Mouse (Mus musculus) hindbrain, postnatal 0 days (tissue): Measurements from ENCODE around the gene Phf24. TPM values are rescaled to one million over a fixed set of nuclear protein-coding genes. Genes with fewer than 3 reads are reported as not detected.

Experiments used
- ATAC-seq: fragments of 200-750 bp; cut with Nextera tagmentation; 2 replicates; pipeline ENCODE4 v1.8.0; 2017; ENCODE audit warnings: mild to moderate bottlenecking, moderate TSS enrichment, moderate library complexity
- DNase-seq: peaks from one replicate; pipeline ENCODE4 v3.0.0-alpha.2; 2015; ENCODE audit warnings: low spot score
- H3K27ac ChIP-seq: fragments of 300-500 bp; sonication (generic); 2 replicates; pipeline ENCODE4 v1.5.1; 2014; ENCODE audit warnings: mild to moderate bottlenecking
- H3K27me3 ChIP-seq: fragments of 300-500 bp; sonication (generic); 2 replicates; pipeline ENCODE4 v1.6.1; 2014; ENCODE audit warnings: low read length, mixed read lengths; ENCODE audit not compliant: insufficient read depth
- H3K36me3 ChIP-seq: fragments of 300-500 bp; sonication (generic); 2 replicates; pipeline ENCODE4 v1.6.1; 2014; ENCODE audit warnings: low read length, mixed read lengths; ENCODE audit not compliant: insufficient read depth
- H3K4me1 ChIP-seq: fragments of 300-500 bp; sonication (generic); 2 replicates; pipeline ENCODE4 v1.6.1; 2014; ENCODE audit warnings: antibody characterized with exemption, low read length, mixed read lengths; ENCODE audit not compliant: insufficient read depth
- H3K4me2 ChIP-seq: fragments of 300-500 bp; sonication (generic); 2 replicates; pipeline ENCODE4 v1.6.1; 2014; ENCODE audit warnings: low read depth, mild to moderate bottlenecking, low read length, moderate library complexity, mixed read lengths
- H3K4me3 ChIP-seq: fragments of 300-500 bp; sonication (generic); 2 replicates; pipeline ENCODE4 v1.5.1; 2014; ENCODE audit warnings: low read length
- H3K9ac ChIP-seq: fragments of 300-500 bp; sonication (generic); replicated peaks from 2 replicates; pipeline ENCODE4 v1.6.1; 2014; ENCODE audit warnings: mild to moderate bottlenecking, low read length, moderate library complexity, mixed read lengths
- H3K9me3 ChIP-seq: fragments of 300-500 bp; sonication (generic); 2 replicates; pipeline ENCODE4 v1.6.1; 2016; ENCODE audit warnings: low read length, mixed read lengths
- CTCF ChIP-seq: IDR thresholded peaks from 2 replicates; pipeline ENCODE4 v1.5.1; 2016; ENCODE audit warnings: antibody characterized with exemption, control low read depth, low read depth
- WGBS: fragments of 180-500 bp; shearing (Covaris S2); extraction: QIAGEN DNeasy Blood & Tissue Kit; methylation state at CpG from one replicate; pipeline ENCODE4 v1.1.7; 2014; 5-methylcytosine and 5-hydroxymethylcytosine counted together
- polyA plus RNA-seq: library from polyadenylated mRNA; unstranded; fragments of >200 nt; fragmentation: Nextera tagmentation; extraction: Ambion mirVana; gene quantifications from 2 replicates; pipeline ENCODE4 v1.2.1, GENCODE M21; 2015
- total RNA-seq: library from RNA; depleted of rRNA; stranded (reverse); fragments of >200 nt; gene quantifications from 2 replicates; pipeline ENCODE4 v1.2.3, GENCODE M21; 2014

The Phf24 gene
- total and polyA plus RNA-seq, 2 experiments from 2014 or later = 38.6 to 130 TPM

DNA sequence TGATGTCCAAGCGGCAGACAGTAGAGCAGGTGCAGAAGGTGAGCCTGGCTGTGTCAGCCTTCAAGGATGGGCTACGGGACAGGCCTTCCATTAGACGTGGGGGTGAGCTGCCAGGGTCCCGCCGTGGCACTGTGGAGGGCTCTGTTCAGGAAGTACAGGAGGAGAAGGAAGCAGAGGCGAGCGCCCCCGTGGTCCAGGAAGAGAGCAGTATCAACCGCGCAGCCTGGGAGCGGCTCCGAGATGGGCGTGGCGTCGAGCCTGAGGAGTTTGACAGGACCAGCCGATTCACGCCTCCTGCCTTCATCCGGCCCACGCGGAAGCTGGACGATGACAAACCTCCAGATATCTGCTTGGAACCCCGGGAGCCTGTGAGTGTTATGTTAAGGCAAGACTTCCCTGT is 17.2 kb downstream of the Phf24 start:
- H3K4me3 ChIP-seq = no peak overlapping the region
- H3K36me3 ChIP-seq = peaks cover 4% of the 10 kb centered on the region; the same call in 1 of the 2 replicates
- H3K9me3 ChIP-seq = no peaks in the 10 kb centered on the region
- no peak overlapping the region for H3K9ac ChIP-seq
- H3K4me2 ChIP-seq = peak overlapping the region; percentile 35
- no peaks in the 10 kb centered on the region for H3K27me3 ChIP-seq
- WGBS = 14% methylated on average over 22 of the region's 22 CpGs
- peak; percentile 55 for DNase-seq
- no peak overlapping the region for H3K27ac ChIP-seq
- TF ChIP-seq CTCF = peak; percentile 53
- no peaks in the 10 kb centered on the region for H3K4me1 ChIP-seq
- ATAC-seq = peak; percentile 61; the same call in 1 of the 2 replicates

DNA sequence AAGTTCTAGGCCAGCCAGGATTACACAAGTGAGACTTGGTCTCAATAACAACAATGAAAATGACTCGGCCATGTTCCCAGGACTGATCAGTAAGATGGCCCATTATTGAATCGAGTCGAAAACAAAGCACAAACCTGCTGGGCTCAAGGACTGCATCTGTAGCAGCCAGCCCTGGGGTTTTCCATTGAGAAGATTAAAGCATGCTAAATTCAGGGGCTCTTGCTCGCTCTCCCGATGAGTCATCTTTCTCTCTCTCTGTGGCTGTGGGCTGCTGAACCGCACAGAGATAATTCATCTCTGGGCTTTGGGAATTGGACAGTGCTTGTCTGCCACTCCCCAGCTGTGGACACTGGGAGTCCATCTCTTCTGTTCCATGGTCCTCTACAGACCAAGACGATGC is 24.9 kb downstream of the Phf24 start:
- DNase-seq (no peak), ATAC-seq (no peak)
- no peak overlapping the region for H3K4me3 ChIP-seq
- H3K9ac ChIP-seq = no peak overlapping the region
- H3K9me3 ChIP-seq = no peaks in the 10 kb centered on the region
- WGBS = 70% methylated on average over 7 of the region's 7 CpGs
- H3K4me2 ChIP-seq = no peak overlapping the region
- peaks cover 3% of the 10 kb centered on the region; the same call in 1 of the 2 replicates for H3K36me3 ChIP-seq
- TF ChIP-seq CTCF = no peak
- H3K4me1 ChIP-seq = peaks cover 10% of the 10 kb centered on the region; the same call in 1 of the 2 replicates
- no peak overlapping the region for H3K27ac ChIP-seq
- H3K27me3 ChIP-seq = no peaks in the 10 kb centered on the region

DNA sequence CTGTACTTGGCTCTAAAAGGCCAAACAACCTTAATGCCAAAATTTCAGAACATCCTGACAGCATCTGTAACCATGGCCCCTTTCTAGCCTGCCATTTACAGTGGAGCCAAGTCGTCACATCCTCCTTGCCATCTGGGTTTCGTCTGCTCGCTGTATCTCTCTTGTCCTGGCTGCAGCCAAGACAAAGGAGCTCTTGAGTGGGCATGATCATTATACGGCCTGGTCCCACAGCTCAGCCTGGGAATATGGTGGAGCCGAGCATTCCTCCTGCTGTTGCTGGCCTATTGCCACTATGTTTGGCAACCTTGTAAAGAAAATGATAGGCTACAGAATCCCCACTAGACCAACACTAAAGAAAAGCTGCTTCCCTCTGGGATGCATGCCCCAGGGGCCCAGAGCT is 26.9 kb downstream of the Phf24 start:
- no peak for TF ChIP-seq CTCF
- H3K27me3 ChIP-seq = no peaks in the 10 kb centered on the region
- H3K27ac ChIP-seq = no peak overlapping the region
- DNase-seq (peak; percentile 67), ATAC-seq (peak; percentile 40)
- WGBS = 44% methylated on average over 5 of the region's 5 CpGs
- no peaks in the 10 kb centered on the region for H3K9me3 ChIP-seq
- H3K36me3 ChIP-seq = peaks cover 3% of the 10 kb centered on the region; the same call in 1 of the 2 replicates
- H3K4me1 ChIP-seq = peaks cover 29% of the 10 kb centered on the region
- H3K4me3 ChIP-seq = no peak overlapping the region
- H3K9ac ChIP-seq = no peak overlapping the region
- H3K4me2 ChIP-seq = no peak overlapping the region

DNA sequence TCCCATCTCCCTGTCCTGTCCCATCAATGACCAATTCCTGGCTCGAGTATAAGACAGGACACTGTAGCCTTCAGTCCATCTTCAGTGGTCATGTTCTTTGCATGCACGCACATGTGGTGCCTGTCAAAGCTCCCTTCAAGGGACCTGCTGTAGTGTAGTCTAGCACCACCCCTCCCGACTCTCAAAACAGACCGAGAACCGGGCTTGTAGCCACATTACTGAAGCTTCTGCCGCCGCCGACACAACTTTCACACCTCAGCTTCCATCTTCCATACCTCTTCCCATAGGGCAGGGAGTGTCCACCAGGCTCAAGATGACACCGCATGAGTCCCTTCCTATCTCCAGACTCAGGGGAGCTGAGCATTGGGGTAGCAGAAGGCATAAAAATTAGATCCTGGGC is 27.7 kb downstream of the Phf24 start:
- Histone ChIP-seq H3K9ac (no peak overlapping the region), H3K27me3 (no peaks in the 10 kb centered on the region), H3K36me3 (peaks cover 3% of the 10 kb centered on the region; the same call in 1 of the 2 replicates), H3K4me1 (peaks cover 35% of the 10 kb centered on the region), H3K27ac (no peak overlapping the region), H3K9me3 (no peaks in the 10 kb centered on the region), H3K4me3 (no peak overlapping the region), H3K4me2 (no peak overlapping the region)
- no peak for DNase-seq
- WGBS = 88% methylated on average over 9 of the region's 9 CpGs
- TF ChIP-seq CTCF = no peak
- ATAC-seq = no peak

DNA sequence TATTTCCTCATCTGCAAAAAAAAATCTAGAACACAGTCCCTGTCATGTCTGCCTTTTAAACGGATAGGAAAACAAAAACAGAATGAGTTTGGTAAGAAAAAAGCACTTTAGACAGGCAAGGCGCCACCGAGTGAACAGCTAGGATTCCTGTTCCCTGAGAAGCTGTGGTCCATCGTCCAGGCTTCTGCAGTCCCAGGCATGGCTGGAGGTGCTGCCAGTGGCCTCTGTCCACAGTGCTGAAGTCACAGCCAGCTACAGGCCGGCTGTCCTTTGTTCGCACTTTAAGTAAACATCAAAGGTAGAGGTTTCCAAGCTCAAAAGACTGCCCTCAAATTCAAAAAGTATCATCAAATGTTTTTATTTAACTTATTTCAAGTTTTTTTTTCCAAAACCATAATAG is 28.6 kb downstream of the Phf24 start:
- WGBS = 20% methylated on average over 6 of the region's 6 CpGs

DNA sequence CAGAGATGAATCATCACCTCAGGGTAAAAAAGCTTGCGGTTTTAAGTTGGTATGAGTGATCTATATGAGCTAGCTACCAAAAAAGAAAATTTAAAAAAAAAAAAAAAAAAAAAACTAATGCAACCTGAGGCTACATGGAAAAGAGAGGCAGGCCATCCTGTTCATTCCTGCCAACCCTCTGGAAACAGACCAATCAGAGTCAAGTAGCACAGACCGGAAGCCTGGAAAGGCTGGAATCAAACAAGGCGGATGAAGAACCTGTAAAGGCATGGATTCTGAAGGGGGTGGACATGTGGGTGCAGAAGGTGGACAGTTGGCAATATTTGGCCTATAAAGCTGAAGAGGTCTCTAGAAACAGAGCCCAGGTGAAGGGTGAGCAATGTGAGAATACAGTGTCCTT is 29.0 kb downstream of the Phf24 start:
- H3K4me2 ChIP-seq = no peak overlapping the region
- H3K4me1 ChIP-seq = peaks cover 37% of the 10 kb centered on the region
- DNase-seq (no peak), ATAC-seq (no peak)
- H3K27me3 ChIP-seq = no peaks in the 10 kb centered on the region
- no peak overlapping the region for H3K4me3 ChIP-seq
- 84% methylated on average over 3 of the region's 3 CpGs for WGBS
- no peaks in the 10 kb centered on the region for H3K9me3 ChIP-seq
- no peak overlapping the region for H3K27ac ChIP-seq
- H3K36me3 ChIP-seq = no peaks in the 10 kb centered on the region
- no peak overlapping the region for H3K9ac ChIP-seq
- TF ChIP-seq CTCF = no peak

More for the DNA sequence above, 28.6 kb downstream of the Phf24 start:
- Histone ChIP-seq H3K27me3 (no peaks in the 10 kb centered on the region), H3K36me3 (no peaks in the 10 kb centered on the region), H3K27ac (no peak overlapping the region), H3K4me2 (no peak overlapping the region), H3K9me3 (no peaks in the 10 kb centered on the region), H3K4me1 (peaks cover 37% of the 10 kb centered on the region), H3K4me3 (no peak overlapping the region), H3K9ac (no peak overlapping the region)
- no peak for TF ChIP-seq CTCF
- DNase-seq = no peak
- ATAC-seq = no peak

DNA sequence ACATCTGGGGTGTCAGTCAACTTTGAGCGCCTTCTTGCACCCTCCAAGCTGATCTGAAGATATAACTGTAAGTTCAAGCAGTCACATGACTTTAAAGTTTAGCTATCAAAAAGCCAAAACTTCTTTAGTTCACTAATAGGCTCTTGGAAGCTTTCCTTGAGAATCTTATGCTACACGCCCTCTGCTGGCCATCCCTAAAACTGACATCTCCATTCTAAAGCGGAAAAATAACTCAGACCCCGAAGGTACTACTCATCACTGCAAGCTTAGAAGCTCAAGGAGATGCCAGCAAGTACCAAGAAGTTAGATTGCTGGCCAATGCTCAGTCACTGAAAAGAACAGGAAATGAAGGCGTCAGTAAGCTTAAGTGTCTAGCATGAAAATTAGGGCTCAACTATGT is 29.5 kb downstream of the Phf24 start:
- H3K36me3 ChIP-seq = no peaks in the 10 kb centered on the region
- no peak overlapping the region for H3K9ac ChIP-seq
- H3K4me1 ChIP-seq = peaks cover 37% of the 10 kb centered on the region
- peak; percentile 79 for TF ChIP-seq CTCF
- 5% methylated on average over 5 of the region's 5 CpGs for WGBS
- DNase-seq (peak; percentile 91), ATAC-seq (no peak)
- H3K27ac ChIP-seq = peak overlapping the region; percentile 76; the same call in 1 of the 2 replicates
- H3K27me3 ChIP-seq = no peaks in the 10 kb centered on the region
- H3K4me3 ChIP-seq = no peak overlapping the region
- no peaks in the 10 kb centered on the region for H3K9me3 ChIP-seq
- H3K4me2 ChIP-seq = peak overlapping the region; percentile 34
